15 mouse cellular contexts compared by ENCODE assay signal in genomic region chr5:143537022-143537421, GRCm38 (mm10).
"Had no signal": no experiment of that assay in that cellular context is flagged by ENCODE, and none has a peak within 500 bp of the region (broad histone marks: within the 10 kb centered on the region; RNA-seq: fewer than 3 reads in every experiment).

No protein-coding gene starts in this region.

- ATAC-seq: liver, embryonic 12.5 days; midbrain, embryonic 13.5 days; midbrain, embryonic 16.5 days had no signal

- DNase-seq: kidney, adult 18-20 months; kidney, adult 9 months; kidney, postnatal 25 days; layer of hippocampus, adult 9-11 months; liver; lung, adult 2 months; lung, postnatal 14 days; lung, postnatal 4 days; right cerebral cortex, adult 18-20 months; right cerebral cortex, postnatal 14 days; right cerebral cortex, postnatal 4 days; thymus, postnatal 25 days had no signal
